Mouse (Mus musculus): Measurements from ENCODE around the gene Opcml.

DNA sequence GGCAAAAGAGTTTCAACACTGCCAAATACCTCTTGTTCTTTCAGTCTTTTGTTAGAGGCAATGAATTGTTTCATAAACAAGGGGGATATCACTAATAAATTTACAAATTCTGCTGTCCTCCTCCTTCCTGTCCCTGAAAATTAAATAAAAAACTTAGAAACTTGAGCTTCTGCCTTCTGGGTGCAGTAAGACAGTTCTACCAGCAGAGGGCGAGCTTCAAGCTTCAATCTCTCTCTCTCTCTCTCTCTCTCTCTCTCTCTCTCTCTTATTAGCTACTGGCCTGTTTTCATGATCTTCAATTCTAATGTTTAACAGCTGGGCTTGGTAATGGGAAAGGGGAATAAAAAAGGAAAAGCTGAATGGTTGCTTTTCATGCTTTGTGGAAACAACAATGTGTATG is 615.2 kb downstream of the Opcml start:
- TF ChIP-seq POLR2A (IDR thresholded peaks at IDR 0.05; ENCODE audit: low read depth, low read length) (no peak), CTCF (IDR thresholded peaks at IDR 0.05; ENCODE audit: extremely low read depth, insufficient read length, insufficient replicate concordance, low read depth, low read length) (no peak)

Data from small intestine, adult 2 months (tissue).